Mouse (Mus musculus): ENCODE results near the gene Krtap5-1. TPM values are rescaled to one million over a fixed set of nuclear protein-coding genes. Genes with fewer than 3 reads are reported as not detected.
"Not testable (repeated sequence)": the region's sequence is repeated elsewhere in the genome, so short reads cannot be mapped to it uniquely, and the experiment has no call there.

Gene Krtap5-1
- polyA plus RNA-seq, 1 experiment from 2014 or later: 0.42 TPM

- Histone ChIP-seq H3K27ac (ENCODE audit: low read depth) (peak overlapping the region; percentile 69), H3K4me2 (ENCODE audit: low read length) (no peak overlapping the region), H3K4me3 (ENCODE audit: low read depth, low read length) (no peak overlapping the region), H3K4me1 (replicated peaks; ENCODE audit: control insufficient read depth, insufficient read depth, low read length) (peaks cover 42% of the 10 kb centered on the region), H3K9me3 (ENCODE audit: control insufficient read depth, low read length) (no peaks in the 10 kb centered on the region), H3K9ac (ENCODE audit: low read length) (no peak overlapping the region), H3K27me3 (replicated peaks; ENCODE audit: control insufficient read depth, insufficient read depth, low read length) (no peaks in the 10 kb centered on the region), H3K36me3 (ENCODE audit: control insufficient read depth, insufficient read depth, low read length) (no peaks in the 10 kb centered on the region)
- WGBS: 21% methylated on average over 9 of the region's 9 CpGs
- DNase-seq (ENCODE audit: low spot score) (peak; percentile 73), ATAC-seq (replicated peaks; ENCODE audit: low FRiP score, low TSS enrichment, low read depth) (peak; percentile 36)
Observed at GRCm38 (mm10) chr7:142330271-142330724, 33.4 kb upstream of the Krtap5-1 start.

DNA sequence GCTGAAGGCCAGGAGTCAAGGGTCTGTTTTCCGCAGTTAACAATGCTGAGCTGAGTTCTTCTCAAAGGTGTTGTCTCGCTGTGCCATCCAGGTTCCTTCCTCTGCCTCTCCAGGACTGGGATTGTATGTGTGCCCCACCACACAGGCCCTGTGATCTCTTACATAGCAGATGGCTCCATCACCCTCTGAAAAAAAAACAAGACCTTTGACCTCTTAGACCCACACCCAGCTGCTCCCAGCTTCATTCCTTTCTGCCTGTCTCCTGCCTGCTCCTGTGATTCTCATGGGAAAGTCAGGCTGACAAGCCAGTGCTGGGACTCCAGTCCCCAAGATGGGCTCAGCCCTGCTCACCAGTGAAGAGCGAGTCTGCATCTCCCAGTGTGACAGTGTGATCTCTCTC is 31.6 kb upstream of the Krtap5-1 start:
- H3K4me3 ChIP-seq (ENCODE audit: low read depth, low read length): no peak overlapping the region
- WGBS: 60% methylated on average over 3 of the region's 3 CpGs
- DNase-seq (ENCODE audit: low spot score) (no peak), ATAC-seq (replicated peaks; ENCODE audit: low FRiP score, low TSS enrichment, low read depth) (no peak)
- no peak overlapping the region for H3K9ac ChIP-seq (ENCODE audit: low read length)
- peaks cover 50% of the 10 kb centered on the region for H3K4me1 ChIP-seq (replicated peaks; ENCODE audit: control insufficient read depth, insufficient read depth, low read length)
- no peaks in the 10 kb centered on the region for H3K36me3 ChIP-seq (ENCODE audit: control insufficient read depth, insufficient read depth, low read length)
- no peak overlapping the region for H3K27ac ChIP-seq (ENCODE audit: low read depth)
- H3K4me2 ChIP-seq (ENCODE audit: low read length): no peak overlapping the region
- H3K9me3 ChIP-seq (ENCODE audit: control insufficient read depth, low read length): no peaks in the 10 kb centered on the region
- no peaks in the 10 kb centered on the region for H3K27me3 ChIP-seq (replicated peaks; ENCODE audit: control insufficient read depth, insufficient read depth, low read length)

GRCm38 (mm10) chr7:142326714-142327445 is 30.0 kb upstream of the Krtap5-1 start:
- Histone ChIP-seq H3K9ac (ENCODE audit: low read length) (no peak overlapping the region), H3K4me2 (ENCODE audit: low read length) (no peak overlapping the region), H3K4me3 (ENCODE audit: low read depth, low read length) (no peak overlapping the region), H3K27me3 (replicated peaks; ENCODE audit: control insufficient read depth, insufficient read depth, low read length) (no peaks in the 10 kb centered on the region), H3K9me3 (ENCODE audit: control insufficient read depth, low read length) (no peaks in the 10 kb centered on the region), H3K36me3 (ENCODE audit: control insufficient read depth, insufficient read depth, low read length) (no peaks in the 10 kb centered on the region), H3K27ac (ENCODE audit: low read depth) (peak overlapping the region; percentile 79), H3K4me1 (replicated peaks; ENCODE audit: control insufficient read depth, insufficient read depth, low read length) (peaks cover 53% of the 10 kb centered on the region)
- ATAC-seq (replicated peaks; ENCODE audit: low FRiP score, low TSS enrichment, low read depth) (peak; percentile 44; the same call in 1 of the 2 replicates), DNase-seq (ENCODE audit: low spot score) (no peak)
- 20% methylated on average over 9 of the region's 9 CpGs for WGBS

DNA sequence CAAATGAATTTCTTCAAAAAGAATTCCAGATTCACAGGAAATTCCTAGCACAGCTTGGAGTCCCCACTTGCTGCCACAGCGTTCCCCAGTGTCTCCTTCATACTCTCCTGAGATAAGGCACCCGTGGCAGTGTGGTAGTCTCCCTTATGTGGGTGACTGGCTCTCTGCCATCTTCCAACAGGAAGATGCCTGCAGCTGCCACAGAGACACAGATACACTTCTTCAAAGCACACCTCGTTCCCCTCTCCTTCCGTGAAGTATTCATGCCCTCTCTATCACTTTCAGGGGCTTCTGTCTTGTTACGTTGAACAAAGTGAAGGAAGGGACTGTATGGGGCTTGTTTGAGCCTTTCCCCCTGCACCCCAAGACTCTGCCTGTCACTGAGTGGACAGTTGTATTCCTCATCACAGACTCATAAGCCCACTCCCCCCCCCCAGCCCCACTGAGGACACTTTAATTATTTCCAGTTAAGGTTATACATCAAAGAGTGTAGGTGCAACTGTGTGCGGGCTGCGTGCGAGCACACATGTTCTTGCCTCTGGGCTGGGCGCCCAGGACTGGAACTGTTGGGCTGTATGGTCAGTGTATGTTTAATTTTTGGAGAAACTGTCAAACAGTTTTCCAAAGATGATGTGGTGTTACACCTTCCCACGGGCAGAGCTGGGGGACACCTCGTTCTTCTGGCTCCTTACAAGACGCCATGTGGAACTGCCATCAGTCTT is 26.6 kb upstream of the Krtap5-1 start:
- Histone ChIP-seq H3K4me3 (ENCODE audit: low read depth, low read length) (no peak overlapping the region), H3K9ac (ENCODE audit: low read length) (no peak overlapping the region), H3K4me2 (ENCODE audit: low read length) (no peak overlapping the region), H3K27me3 (replicated peaks; ENCODE audit: control insufficient read depth, insufficient read depth, low read length) (no peaks in the 10 kb centered on the region), H3K4me1 (replicated peaks; ENCODE audit: control insufficient read depth, insufficient read depth, low read length) (peaks cover 52% of the 10 kb centered on the region), H3K27ac (ENCODE audit: low read depth) (peak overlapping the region; percentile 54; the same call in 1 of the 2 replicates), H3K9me3 (ENCODE audit: control insufficient read depth, low read length) (no peaks in the 10 kb centered on the region), H3K36me3 (ENCODE audit: control insufficient read depth, insufficient read depth, low read length) (no peaks in the 10 kb centered on the region)
- WGBS: 70% methylated on average over 12 of the region's 12 CpGs
- ATAC-seq (replicated peaks; ENCODE audit: low FRiP score, low TSS enrichment, low read depth): peak; percentile 54; the same call in 1 of the 2 replicates
- no peak for DNase-seq (ENCODE audit: low spot score)

GRCm38 (mm10) chr7:142322641-142323040 is 25.7 kb upstream of the Krtap5-1 start:
- Histone ChIP-seq H3K36me3 (ENCODE audit: control insufficient read depth, insufficient read depth, low read length) (no peaks in the 10 kb centered on the region), H3K9me3 (ENCODE audit: control insufficient read depth, low read length) (no peaks in the 10 kb centered on the region), H3K4me1 (replicated peaks; ENCODE audit: control insufficient read depth, insufficient read depth, low read length) (peaks cover 46% of the 10 kb centered on the region), H3K4me2 (ENCODE audit: low read length) (no peak overlapping the region), H3K4me3 (ENCODE audit: low read depth, low read length) (no peak overlapping the region), H3K27ac (ENCODE audit: low read depth) (peak overlapping the region; percentile 62), H3K9ac (ENCODE audit: low read length) (no peak overlapping the region), H3K27me3 (replicated peaks; ENCODE audit: control insufficient read depth, insufficient read depth, low read length) (no peaks in the 10 kb centered on the region)
- ATAC-seq (replicated peaks; ENCODE audit: low FRiP score, low TSS enrichment, low read depth): no peak
- DNase-seq (ENCODE audit: low spot score): no peak
- 80% methylated on average over 6 of the region's 6 CpGs for WGBS

DNA sequence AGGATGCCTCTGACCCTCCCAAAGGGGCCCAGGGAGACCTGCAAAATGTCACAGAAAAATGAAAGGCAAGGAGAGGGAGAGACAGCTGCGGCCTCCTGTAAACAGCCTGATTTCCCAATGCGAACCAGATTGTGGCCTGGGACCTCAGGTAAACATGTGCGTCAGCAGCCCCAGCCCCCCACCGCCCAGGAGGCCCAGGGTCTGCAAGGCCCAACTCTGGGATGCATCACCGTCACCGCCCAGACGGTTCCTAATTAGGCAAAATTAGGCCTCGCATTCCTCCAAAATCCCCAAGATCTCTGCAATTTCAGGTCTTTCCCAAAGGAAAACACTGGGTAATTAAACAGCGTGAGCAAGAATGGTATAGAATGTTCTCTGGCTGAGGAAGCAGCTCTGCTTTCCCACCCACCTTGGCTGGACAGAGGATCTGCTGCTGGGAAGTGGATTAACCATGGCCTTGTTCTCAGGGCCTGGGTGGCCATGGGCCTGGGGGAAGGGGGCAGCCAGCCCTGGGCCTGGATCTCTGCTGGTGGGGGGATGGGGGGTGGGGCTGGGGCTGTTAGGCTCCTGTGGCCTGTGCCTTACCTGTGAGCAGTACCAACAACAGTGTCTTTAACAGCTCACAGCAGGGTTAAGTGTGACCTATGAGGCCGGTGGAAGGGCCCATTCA is 24.9 kb upstream of the Krtap5-1 start:
- H3K4me2 ChIP-seq (ENCODE audit: low read length); H3K9me3 ChIP-seq (ENCODE audit: control insufficient read depth, low read length); H3K27me3 ChIP-seq (replicated peaks; ENCODE audit: control insufficient read depth, insufficient read depth, low read length); H3K9ac ChIP-seq (ENCODE audit: low read length); H3K36me3 ChIP-seq (ENCODE audit: control insufficient read depth, insufficient read depth, low read length); DNase-seq (ENCODE audit: low spot score); H3K4me3 ChIP-seq (ENCODE audit: low read depth, low read length); ATAC-seq (replicated peaks; ENCODE audit: low FRiP score, low TSS enrichment, low read depth): not testable (repeated sequence)
- peak overlapping the region; percentile 76 for H3K27ac ChIP-seq (ENCODE audit: low read depth)
- H3K4me1 ChIP-seq (replicated peaks; ENCODE audit: control insufficient read depth, insufficient read depth, low read length): peaks cover 47% of the 10 kb centered on the region
- 36% methylated on average over 5 of the region's 10 CpGs for WGBS

DNA sequence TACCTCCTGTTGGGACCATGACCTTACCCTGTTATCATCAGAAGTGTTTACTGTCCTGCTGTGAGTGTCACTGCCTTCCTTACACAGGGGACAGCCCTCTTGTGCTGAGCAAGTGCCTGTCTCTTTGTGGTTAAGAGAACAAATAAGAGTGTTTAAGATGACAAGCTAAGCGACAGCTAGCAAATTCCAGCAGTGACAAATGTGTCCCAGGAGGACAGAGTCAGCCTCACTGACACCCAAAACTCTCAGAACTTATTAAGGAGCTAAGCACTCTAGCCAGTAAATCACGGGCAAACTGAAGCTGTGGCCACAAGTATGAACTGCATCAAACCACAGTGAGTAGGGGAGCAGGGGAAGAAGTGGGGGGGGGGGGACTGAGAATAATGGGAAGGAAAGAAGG is 24.0 kb upstream of the Krtap5-1 start:
- Histone ChIP-seq H3K4me2 (ENCODE audit: low read length) (no peak overlapping the region), H3K4me1 (replicated peaks; ENCODE audit: control insufficient read depth, insufficient read depth, low read length) (peaks cover 44% of the 10 kb centered on the region; the same call in 1 of the 2 replicates), H3K9me3 (ENCODE audit: control insufficient read depth, low read length) (no peaks in the 10 kb centered on the region), H3K36me3 (ENCODE audit: control insufficient read depth, insufficient read depth, low read length) (no peaks in the 10 kb centered on the region), H3K9ac (ENCODE audit: low read length) (no peak overlapping the region; the same call in 1 of the 2 replicates), H3K27me3 (replicated peaks; ENCODE audit: control insufficient read depth, insufficient read depth, low read length) (no peaks in the 10 kb centered on the region), H3K4me3 (ENCODE audit: low read depth, low read length) (no peak overlapping the region), H3K27ac (ENCODE audit: low read depth) (peak overlapping the region; percentile 76)
- DNase-seq (ENCODE audit: low spot score): no peak
- WGBS: 29% methylated on average over 2 of the region's 2 CpGs
- ATAC-seq (replicated peaks; ENCODE audit: low FRiP score, low TSS enrichment, low read depth): no peak

DNA sequence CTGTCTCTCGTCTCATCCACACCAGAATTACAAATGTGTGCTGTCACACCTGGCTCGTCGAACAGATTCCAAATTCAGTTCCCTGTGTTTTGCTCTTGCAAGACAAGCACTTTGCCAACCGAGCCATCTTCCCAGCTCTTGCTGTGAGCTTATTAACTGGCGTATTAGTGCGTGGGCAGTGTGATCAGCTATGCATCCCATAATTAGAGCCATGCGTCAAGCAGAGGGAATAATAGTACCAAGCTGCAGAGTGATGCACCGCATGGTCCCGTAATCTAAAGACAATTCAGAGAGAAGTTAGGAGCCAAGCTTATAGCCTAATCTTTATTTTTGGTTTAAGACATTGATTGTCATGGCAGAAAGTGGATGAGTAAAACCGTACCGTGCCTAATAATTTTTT is 22.2 kb upstream of the Krtap5-1 start:
- 68% methylated on average over 11 of the region's 11 CpGs for WGBS

More for the DNA sequence above, 22.2 kb upstream of the Krtap5-1 start:
- Histone ChIP-seq H3K9me3 (ENCODE audit: control insufficient read depth, low read length) (no peaks in the 10 kb centered on the region), H3K36me3 (ENCODE audit: control insufficient read depth, insufficient read depth, low read length) (no peaks in the 10 kb centered on the region), H3K9ac (ENCODE audit: low read length) (no peak overlapping the region), H3K4me1 (replicated peaks; ENCODE audit: control insufficient read depth, insufficient read depth, low read length) (peaks cover 40% of the 10 kb centered on the region; the same call in 1 of the 2 replicates), H3K27me3 (replicated peaks; ENCODE audit: control insufficient read depth, insufficient read depth, low read length) (no peaks in the 10 kb centered on the region), H3K4me3 (ENCODE audit: low read depth, low read length) (no peak overlapping the region), H3K27ac (ENCODE audit: low read depth) (peak overlapping the region; percentile 76), H3K4me2 (ENCODE audit: low read length) (no peak overlapping the region)
- ATAC-seq (replicated peaks; ENCODE audit: low FRiP score, low TSS enrichment, low read depth) (no peak), DNase-seq (ENCODE audit: low spot score) (no peak)

Data from intestine, embryonic 14.5 days (tissue).